ENCODE assay signal across 9 mouse cellular contexts in genomic region chr10:82170808-82171207, GRCm38 (mm10). TPM values are rescaled to one million over a fixed set of nuclear protein-coding genes. Genes with fewer than 3 reads are reported as not detected.
DNase-seq lines count a peak whose midpoint lies in the region; ATAC-seq and TF ChIP-seq lines count a peak whose summit lies in the region.
"Had no signal": no experiment of that assay in that cellular context is flagged by ENCODE, and none has a peak within 500 bp of the region (broad histone marks: within the 10 kb centered on the region; RNA-seq: fewer than 3 reads in every experiment).

No protein-coding gene starts in this region.

- H3K4me1 ChIP-seq in forebrain, postnatal 0 days (ENCODE audit: insufficient read depth), result no peaks in the 10 kb centered on the region
- H3K4me1 ChIP-seq in forebrain, embryonic 13.5 days, result no peaks in the 10 kb centered on the region
- H3K4me1 ChIP-seq in liver, postnatal 0 days (ENCODE audit: insufficient read depth), result no peaks in the 10 kb centered on the region
- no peaks in the 10 kb centered on the region for H3K4me1 ChIP-seq in liver, embryonic 11.5 days (replicated peaks; ENCODE audit: control insufficient read depth, insufficient read depth, low read length)
- H3K4me1 ChIP-seq in forebrain, embryonic 12.5 days, result no peaks in the 10 kb centered on the region
- H3K4me1 ChIP-seq: limb, embryonic 15.5 days had no signal

- TF ChIP-seq EP300 in liver, postnatal 0 days (IDR thresholded peaks at IDR 0.05; ENCODE audit: low read depth), result no peak

- no peak overlapping the region for H3K9ac ChIP-seq in forebrain, postnatal 0 days
- no peak overlapping the region for H3K9ac ChIP-seq in forebrain, embryonic 13.5 days
- H3K9ac ChIP-seq in liver, postnatal 0 days (replicated peaks), result no peak overlapping the region
- no peak overlapping the region for H3K9ac ChIP-seq in liver, embryonic 11.5 days (ENCODE audit: low read depth, low read length)
- H3K9ac ChIP-seq in forebrain, embryonic 12.5 days, result no peak overlapping the region
- H3K9ac ChIP-seq: limb, embryonic 15.5 days had no signal

- ATAC-seq in forebrain, postnatal 0 days, result no peak
- no peak for ATAC-seq in forebrain, embryonic 13.5 days
- no peak for ATAC-seq in liver, postnatal 0 days
- ATAC-seq in liver, embryonic 11.5 days (replicated peaks; ENCODE audit: low FRiP score), result no peak
- 0 out of 2 replicates have a peak, but pooled peaks have one; percentile 43 for ATAC-seq in neutrophil, adult 5-6 weeks (ENCODE audit: extremely low read depth, insufficient number of reproducible peaks, low FRiP score, poor library complexity, severe bottlenecking)
- ATAC-seq in forebrain, embryonic 12.5 days (ENCODE audit: low FRiP score), result no peak

- peak; percentile 70 for DNase-seq in forebrain, postnatal 0 days
- DNase-seq in liver, postnatal 0 days, result no peak
- DNase-seq in liver, embryonic 11.5 days (ENCODE audit: low spot score), result no peak
- DNase-seq in ZHBTc4 (ENCODE audit: low read depth, low spot score), result peak; percentile 51
- DNase-seq in gastrocnemius, postnatal 36 days, result no peak

- WGBS in forebrain, postnatal 0 days, result 58% methylated on average over 2 of the region's 2 CpGs
- WGBS in forebrain, embryonic 13.5 days, result 61% methylated on average over 2 of the region's 2 CpGs
- 40% methylated on average over 2 of the region's 2 CpGs for WGBS in liver, postnatal 0 days (ENCODE audit: insufficient replicate concordance)
- WGBS in liver, embryonic 11.5 days, result 37% methylated on average over 2 of the region's 2 CpGs
- 56% methylated on average over 2 of the region's 2 CpGs for WGBS in forebrain, embryonic 12.5 days

- no peak overlapping the region for H3K27ac ChIP-seq in forebrain, postnatal 0 days (ENCODE audit: low read depth, low read length)
- no peak overlapping the region for H3K27ac ChIP-seq in forebrain, embryonic 13.5 days
- H3K27ac ChIP-seq in liver, postnatal 0 days (ENCODE audit: low read depth), result no peak overlapping the region
- no peak overlapping the region for H3K27ac ChIP-seq in liver, embryonic 11.5 days (ENCODE audit: low read depth, low read length)
- H3K27ac ChIP-seq in forebrain, embryonic 12.5 days, result no peak overlapping the region
- H3K27ac ChIP-seq: limb, embryonic 15.5 days had no signal

- TF ChIP-seq CTCF in forebrain, postnatal 0 days (IDR thresholded peaks at IDR 0.05; ENCODE audit: low read depth), result peak; percentile 72
- peak; percentile 54 for TF ChIP-seq CTCF in liver, postnatal 0 days (IDR thresholded peaks at IDR 0.05; ENCODE audit: low read depth)

- no peaks in the 10 kb centered on the region for H3K9me3 ChIP-seq in forebrain, postnatal 0 days (ENCODE audit: low read length)
- H3K9me3 ChIP-seq in forebrain, embryonic 13.5 days (replicated peaks), result peaks cover 6% of the 10 kb centered on the region; the same call in 1 of the 2 replicates
- H3K9me3 ChIP-seq in liver, postnatal 0 days (ENCODE audit: low read length), result no peaks in the 10 kb centered on the region
- H3K9me3 ChIP-seq in liver, embryonic 11.5 days (ENCODE audit: control insufficient read depth, low read length), result 0 out of 2 replicates have a peak, but pooled peaks cover 3% of the 10 kb centered on the region
- H3K9me3 ChIP-seq in forebrain, embryonic 12.5 days, result peaks cover 11% of the 10 kb centered on the region; the same call in 1 of the 2 replicates
- H3K9me3 ChIP-seq: limb, embryonic 15.5 days had no signal

- H3K4me2 ChIP-seq in forebrain, postnatal 0 days (ENCODE audit: low read depth), result no peak overlapping the region
- no peak overlapping the region for H3K4me2 ChIP-seq in forebrain, embryonic 13.5 days
- H3K4me2 ChIP-seq in liver, postnatal 0 days (ENCODE audit: low read depth, low read length), result no peak overlapping the region
- H3K4me2 ChIP-seq in liver, embryonic 11.5 days, result no peak overlapping the region
- H3K4me2 ChIP-seq in forebrain, embryonic 12.5 days, result no peak overlapping the region
- H3K4me2 ChIP-seq: limb, embryonic 15.5 days had no signal

- H3K27me3 ChIP-seq in forebrain, postnatal 0 days (ENCODE audit: insufficient read depth, low read length), result no peaks in the 10 kb centered on the region
- H3K27me3 ChIP-seq in forebrain, embryonic 13.5 days, result no peaks in the 10 kb centered on the region
- H3K27me3 ChIP-seq in liver, postnatal 0 days (ENCODE audit: insufficient read depth, low read length), result no peaks in the 10 kb centered on the region
- no peaks in the 10 kb centered on the region for H3K27me3 ChIP-seq in liver, embryonic 11.5 days (replicated peaks; ENCODE audit: control insufficient read depth, insufficient read depth, low read length)
- no peaks in the 10 kb centered on the region for H3K27me3 ChIP-seq in forebrain, embryonic 12.5 days
- H3K27me3 ChIP-seq: limb, embryonic 15.5 days had no signal

- intact Hi-C loops in gastrocnemius, postnatal 36 days (cut with DNase I), result loop anchor here (10.0 kb wide), 1 partner anchor 546 kb away; the partner anchor contains the start of genes Ankrd24 and Sirt6

- H3K36me3 ChIP-seq in forebrain, postnatal 0 days (ENCODE audit: insufficient read depth), result no peaks in the 10 kb centered on the region
- H3K36me3 ChIP-seq in forebrain, embryonic 13.5 days (ENCODE audit: poor library complexity, severe bottlenecking), result no peaks in the 10 kb centered on the region
- no peaks in the 10 kb centered on the region for H3K36me3 ChIP-seq in liver, postnatal 0 days (replicated peaks; ENCODE audit: insufficient read depth, low read length)
- no peaks in the 10 kb centered on the region for H3K36me3 ChIP-seq in liver, embryonic 11.5 days (ENCODE audit: control insufficient read depth, insufficient read depth, low read length)
- H3K36me3 ChIP-seq in forebrain, embryonic 12.5 days (replicated peaks), result no peaks in the 10 kb centered on the region
- H3K36me3 ChIP-seq: limb, embryonic 15.5 days had no signal

- H3K4me3 ChIP-seq in forebrain, postnatal 0 days (ENCODE audit: low read depth, low read length), result no peak overlapping the region
- no peak overlapping the region for H3K4me3 ChIP-seq in forebrain, embryonic 13.5 days
- H3K4me3 ChIP-seq in liver, postnatal 0 days (ENCODE audit: low read depth, low read length), result no peak overlapping the region
- no peak overlapping the region for H3K4me3 ChIP-seq in liver, embryonic 11.5 days (ENCODE audit: low read depth, low read length)
- H3K4me3 ChIP-seq in forebrain, embryonic 12.5 days (replicated peaks), result no peak overlapping the region
- H3K4me3 ChIP-seq: limb, embryonic 15.5 days had no signal

RNA-seq across cellular contexts. Expression of gene AU041133, which starts 43.0 kb away (rescaled TPM):
- total RNA-seq in forebrain, postnatal 0 days (2014; rRNA removed), result 13.2 and 15.6 TPM in 2 replicates
- polyA plus RNA-seq in forebrain, postnatal 0 days (2015; fragmentation: Nextera tagmentation; extraction: Ambion mirVana), result 4.8 and 7.1 TPM in 2 replicates
- polyA plus RNA-seq in forebrain, embryonic 13.5 days (2015; fragmentation: Nextera tagmentation; extraction: Ambion mirVana), result 8.9 and 9.2 TPM in 2 replicates
- polyA plus RNA-seq in liver, postnatal 0 days (2015; fragmentation: Nextera tagmentation; extraction: Ambion mirVana), result 1.1 and 1.8 TPM in 2 replicates
- 3.6 and 4.1 TPM in 2 replicates for polyA plus RNA-seq in liver, embryonic 11.5 days (2014; fragmentation: Nextera tagmentation; extraction: Ambion mirVana)
- 15.1 and 16.9 TPM in 2 replicates for total RNA-seq in neutrophil, adult 5-6 weeks (2017)
- 6.2 and 6.8 TPM in 2 replicates for polyA plus RNA-seq in forebrain, embryonic 12.5 days (2016; fragmentation: Nextera tagmentation; extraction: Ambion mirVana)
- under 1 TPM; 0.41 to 0.67 TPM for total RNA-seq in gastrocnemius, postnatal 36 days (2021)

Comparison
In these comparisons a context has a peak if more than half of its experiments do, and no peak if none do; other contexts are left out.
1. DNase-seq: peak in forebrain, postnatal 0 days (single experiment) and ZHBTc4 (single experiment); none in liver, postnatal 0 days (single experiment), liver, embryonic 11.5 days (single experiment) and gastrocnemius, postnatal 36 days (0 of 2).